Mouse (Mus musculus): ENCODE data around the gene Zfp143. TPM values are rescaled to one million over a fixed set of nuclear protein-coding genes. Genes with fewer than 3 reads are reported as not detected.
"Not testable (repeated sequence)": the region's sequence is repeated elsewhere in the genome, so short reads cannot be mapped to it uniquely, and the experiment has no call there.

Zfp143 gene
- total RNA-seq, 4 experiments from 2014 or later = 9.2 to 11.1 (median 10.6) TPM

GRCm38 (mm10) chr7:110132272-110132671 lies 71.3 kb downstream of the Zfp143 start:
- DNase-seq (ENCODE audit: low spot score in 2 of 2) = not testable (repeated sequence)

- DNase-seq (ENCODE audit: low spot score in 2 of 2) = no peak
Observed at GRCm38 (mm10) chr7:110133988-110134387, 73.0 kb downstream of the Zfp143 start.

- no peak for DNase-seq (ENCODE audit: low spot score in 2 of 2)
Observed at GRCm38 (mm10) chr7:110138538-110138937, 77.5 kb downstream of the Zfp143 start.

GRCm38 (mm10) chr7:110143863-110144262 lies 82.8 kb downstream of the Zfp143 start:
- no peak for DNase-seq (ENCODE audit: low spot score in 2 of 2)

Other genes with a start within 250 kb of the Zfp143 start
- gene Scube2, start 195.5 kb upstream of the Zfp143 start, total RNA-seq (2022) = 1 to 10 TPM in 1 of 4 experiments, under 1 TPM in 3; 0.79 to 1.2 (median 0.88) TPM
- 100 to 1,000 TPM; 213 to 277 (median 242) TPM for gene Dennd5a, start 100.7 kb upstream of the Zfp143 start, total RNA-seq (2022)
- gene Tmem41b, start 74.3 kb upstream of the Zfp143 start, total RNA-seq (2022) = 10 to 100 TPM; 40.4 to 57.3 (median 48.1) TPM
- 100 to 1,000 TPM in 1 of 4 experiments, 10 to 100 TPM in 3; 89.3 to 101 (median 94.8) TPM for gene Ipo7, start 42.9 kb upstream of the Zfp143 start, total RNA-seq (2022)
- gene Wee1, start 60.8 kb downstream of the Zfp143 start, total RNA-seq (2022) = 10 to 100 TPM; 21.0 to 24.7 (median 22.3) TPM
- 10 to 100 TPM; 10.5 to 12.7 (median 12.1) TPM for gene Swap70, start 160.5 kb downstream of the Zfp143 start, total RNA-seq (2022)